20 mouse cellular contexts compared by ENCODE assay signal in genomic region chr13:55335701-55336100, GRCm38 (mm10). TPM values are rescaled to one million over a fixed set of nuclear protein-coding genes. Genes with fewer than 3 reads are reported as not detected.
DNase-seq lines count a peak whose midpoint lies in the region; TF ChIP-seq lines count a peak whose summit lies in the region.
"Had no signal": no experiment of that assay in that cellular context is flagged by ENCODE, and none has a peak within 500 bp of the region (broad histone marks: within the 10 kb centered on the region; RNA-seq: fewer than 3 reads in every experiment).

No protein-coding gene starts in this region.

- no peak for DNase-seq in ES-E14 (ENCODE audit: low read depth, low spot score)
- peak; percentile 66 for DNase-seq in ZHBTc4 (ENCODE audit: low read depth, low spot score)
- no peak for DNase-seq in kidney, adult 11 months
- no peak for DNase-seq in c-Kit-positive CD71-positive TER-119-positive erythroid progenitor cells, embryonic 14.5 days (ENCODE audit: low spot score)
- DNase-seq: adrenal gland, adult 2 months; adrenal gland, postnatal 10 days; adrenal gland, postnatal 25 days; B cell, adult 2 months; cerebellum, adult 11-12 months; cerebellum, adult 2 months; cerebellum, adult 9-10 months; cerebellum, postnatal 10 days; cerebellum, postnatal 25 days; forebrain, postnatal 0 days had no signal

- peak overlapping the region; percentile 74; the same call in 1 of the 2 replicates for H3K4me3 ChIP-seq in E14TG2a.4 (replicated peaks; ENCODE audit: low read length)
- no peak overlapping the region for H3K4me3 ChIP-seq in ES-E14 (ENCODE audit: insufficient read depth in 1 of 2, low read depth in 1 of 2, low read length in 2 of 2, poor library complexity in 1 of 2, severe bottlenecking in 1 of 2)
- H3K4me3 ChIP-seq: embryonic facial prominence, embryonic 10.5 days; embryonic facial prominence, embryonic 12.5 days; forebrain, embryonic 13.5 days; forebrain, embryonic 15.5 days had no signal

- H3K9ac ChIP-seq in ES-E14 (ENCODE audit: insufficient read depth, low read depth, low read length, poor library complexity, severe bottlenecking): no peak overlapping the region; the same call in 1 of the 2 replicates
- H3K9ac ChIP-seq: embryonic facial prominence, embryonic 12.5 days; forebrain, embryonic 13.5 days; forebrain, embryonic 15.5 days; forebrain, postnatal 0 days had no signal

- H3K9me3 ChIP-seq in E14TG2a.4 (ENCODE audit: low read length) (no peaks in the 10 kb centered on the region), ES-E14 (ENCODE audit: control insufficient read depth, insufficient read depth, low read depth, low read length) (no peaks in the 10 kb centered on the region)
- H3K9me3 ChIP-seq: embryonic facial prominence, embryonic 10.5 days; embryonic facial prominence, embryonic 12.5 days; forebrain, embryonic 13.5 days; forebrain, embryonic 15.5 days had no signal

- TF ChIP-seq CTCF in E14TG2a.4 (conservative IDR thresholded peaks at IDR 0.05; ENCODE audit: low read length): no peak

- in situ Hi-C loops in ES-E14 (cut with MboI; ENCODE audit: low sequenced_read_pairs in 2 of 2, unreplicated experiment in 2 of 2): no loop called here

- H3K4me1 ChIP-seq in E14TG2a.4 (replicated peaks; ENCODE audit: low read depth, low read length) (peaks cover 96% of the 10 kb centered on the region), ES-E14 (ENCODE audit: control insufficient read depth in 2 of 2, insufficient read depth in 2 of 2, low read length in 2 of 2, poor library complexity in 1 of 2) (peaks cover 9 to 31% of the 10 kb centered on the region in 2 experiments)

- no peaks in the 10 kb centered on the region for H3K27me3 ChIP-seq in E14TG2a.4 (ENCODE audit: insufficient read depth, low read length)
- H3K27me3 ChIP-seq: CH12.LX; embryonic facial prominence, embryonic 12.5 days; forebrain, embryonic 13.5 days; forebrain, embryonic 15.5 days had no signal

- H3K27ac ChIP-seq in ES-E14 (ENCODE audit: insufficient read depth, low read depth, low read length, poor library complexity, severe bottlenecking): peak overlapping the region; percentile 53; the same call in 1 of the 2 replicates
- H3K27ac ChIP-seq: embryonic facial prominence, embryonic 10.5 days; embryonic facial prominence, embryonic 12.5 days; forebrain, embryonic 13.5 days; forebrain, embryonic 15.5 days had no signal

- no peaks in the 10 kb centered on the region for H3K36me3 ChIP-seq in E14TG2a.4 (ENCODE audit: insufficient read depth, low read length)
- no peaks in the 10 kb centered on the region for H3K36me3 ChIP-seq in ES-E14 (ENCODE audit: control insufficient read depth, insufficient read depth, low read length, poor library complexity, severe bottlenecking)
- H3K36me3 ChIP-seq: embryonic facial prominence, embryonic 10.5 days; embryonic facial prominence, embryonic 12.5 days; forebrain, embryonic 15.5 days had no signal

TF ChIP-seq in ES-E14, 5 proteins besides CTCF, POLR2A, EP300 and RAD21:
- TF ChIP-seq ZC3H11A (IDR thresholded peaks at IDR 0.05; ENCODE audit: borderline replicate concordance, low read depth, low read length) (no peak), MAFK (IDR thresholded peaks at IDR 0.05; ENCODE audit: insufficient read depth, low read depth, low read length) (no peak), CHD2 (IDR thresholded peaks at IDR 0.05; ENCODE audit: low read depth, low read length) (no peak), HCFC1 (IDR thresholded peaks at IDR 0.05; ENCODE audit: borderline replicate concordance, insufficient read depth, low read length) (no peak), ZNF384 (IDR thresholded peaks at IDR 0.05; ENCODE audit: low read depth, low read length) (no peak)

RNA-seq across cellular contexts. Expression of gene Mxd3, which starts 6.1 kb away (rescaled TPM):
- 12.5 and 19.8 TPM in 2 replicates for total RNA-seq in ES-E14 (2012; rRNA removed)

RNA-seq across cellular contexts. Expression of gene Rab24, which starts 14.0 kb away (rescaled TPM):
- 67.5 and 79.4 TPM in 2 replicates for total RNA-seq in ES-E14 (2012; rRNA removed)

RNA-seq across cellular contexts. Expression of gene Prelid1, which starts 15.4 kb away (rescaled TPM):
- 198 and 217 TPM in 2 replicates for total RNA-seq in ES-E14 (2012; rRNA removed)

RNA-seq across cellular contexts. Expression of gene Lman2, which starts 26.9 kb away (rescaled TPM):
- total RNA-seq in ES-E14 (2012; rRNA removed): 195 and 272 TPM in 2 replicates

RNA-seq across cellular contexts. Expression of gene Rgs14, which starts 33.8 kb away (rescaled TPM):
- total RNA-seq in ES-E14 (2012; rRNA removed): 0.62 and 1.4 TPM in 2 replicates
